Mouse (Mus musculus): ENCODE measurements around the gene Slc15a5. TPM values are rescaled to one million over a fixed set of nuclear protein-coding genes. Genes with fewer than 3 reads are reported as not detected.

Gene Slc15a5
- 0.06 TPM in 1 of 2 replicates, not detected in the other for polyA plus RNA-seq (2012; rRNA removed)

- no peaks in the 10 kb centered on the region for H3K36me3 ChIP-seq (ENCODE audit: control insufficient read depth, insufficient read depth, low read length)
- 96% methylated on average over 4 of the region's 4 CpGs for WGBS
- no peak within 1 kb of the TSS for H3K4me3 ChIP-seq (ENCODE audit: low read depth, low read length)
- peak within 1 kb of the TSS; percentile 87 for H3K27ac ChIP-seq (ENCODE audit: insufficient read depth, low read depth, low read length)
- TF ChIP-seq POLR2A (IDR thresholded peaks at IDR 0.05; ENCODE audit: low read depth, low read length) (no peak), CTCF (IDR thresholded peaks at IDR 0.05; ENCODE audit: extremely low read depth, insufficient read length, insufficient replicate concordance, low read depth, low read length) (no peak)
- no peaks in the 10 kb centered on the region for H3K27me3 ChIP-seq (ENCODE audit: control insufficient read depth, insufficient read depth, low read length)
- H3K4me1 ChIP-seq (ENCODE audit: control insufficient read depth, insufficient read depth, insufficient read length, low read length): peaks cover 18% of the 10 kb centered on the region; the same call in 1 of the 2 replicates
Measured at GRCm38 (mm10) chr6:138079816-138080215, at the start of gene Slc15a5. Slc15a5 (minus strand) TSS chr6:138079916.

- TF ChIP-seq CTCF (IDR thresholded peaks at IDR 0.05; ENCODE audit: extremely low read depth, insufficient read length, insufficient replicate concordance, low read depth, low read length): no peak
- TF ChIP-seq POLR2A (IDR thresholded peaks at IDR 0.05; ENCODE audit: low read depth, low read length): no peak
- H3K36me3 ChIP-seq (ENCODE audit: control insufficient read depth, insufficient read depth, low read length): no peaks in the 10 kb centered on the region
- H3K4me3 ChIP-seq (ENCODE audit: low read depth, low read length): no peak overlapping the region
- H3K27me3 ChIP-seq (ENCODE audit: control insufficient read depth, insufficient read depth, low read length): no peaks in the 10 kb centered on the region
- H3K27ac ChIP-seq (ENCODE audit: insufficient read depth, low read depth, low read length): no peak overlapping the region
- 71% methylated on average over 10 of the region's 10 CpGs for WGBS
- no peaks in the 10 kb centered on the region for H3K4me1 ChIP-seq (ENCODE audit: control insufficient read depth, insufficient read depth, insufficient read length, low read length)
Measured at GRCm38 (mm10) chr6:138128392-138129335, 48.9 kb upstream of the Slc15a5 start.

GRCm38 (mm10) chr6:138117496-138117895 is 37.8 kb upstream of the Slc15a5 start:
- Histone ChIP-seq H3K36me3 (ENCODE audit: control insufficient read depth, insufficient read depth, low read length) (no peaks in the 10 kb centered on the region), H3K4me3 (ENCODE audit: low read depth, low read length) (no peak overlapping the region), H3K27me3 (ENCODE audit: control insufficient read depth, insufficient read depth, low read length) (no peaks in the 10 kb centered on the region), H3K27ac (ENCODE audit: insufficient read depth, low read depth, low read length) (no peak overlapping the region), H3K4me1 (ENCODE audit: control insufficient read depth, insufficient read depth, insufficient read length, low read length) (no peaks in the 10 kb centered on the region)
- TF ChIP-seq CTCF (IDR thresholded peaks at IDR 0.05; ENCODE audit: extremely low read depth, insufficient read length, insufficient replicate concordance, low read depth, low read length) (no peak), POLR2A (IDR thresholded peaks at IDR 0.05; ENCODE audit: low read depth, low read length) (no peak)
- 52% methylated on average over 3 of the region's 3 CpGs for WGBS

GRCm38 (mm10) chr6:138104559-138104958 is 24.8 kb upstream of the Slc15a5 start:
- no peaks in the 10 kb centered on the region for H3K36me3 ChIP-seq (ENCODE audit: control insufficient read depth, insufficient read depth, low read length)
- TF ChIP-seq POLR2A (IDR thresholded peaks at IDR 0.05; ENCODE audit: low read depth, low read length) (no peak), CTCF (IDR thresholded peaks at IDR 0.05; ENCODE audit: extremely low read depth, insufficient read length, insufficient replicate concordance, low read depth, low read length) (no peak)
- H3K27me3 ChIP-seq (ENCODE audit: control insufficient read depth, insufficient read depth, low read length): no peaks in the 10 kb centered on the region
- no peak overlapping the region for H3K4me3 ChIP-seq (ENCODE audit: low read depth, low read length)
- peak overlapping the region; percentile 39 for H3K27ac ChIP-seq (ENCODE audit: insufficient read depth, low read depth, low read length)
- H3K4me1 ChIP-seq (ENCODE audit: control insufficient read depth, insufficient read depth, insufficient read length, low read length): peaks cover 12% of the 10 kb centered on the region; the same call in 1 of the 2 replicates

GRCm38 (mm10) chr6:138102940-138103339 is 23.2 kb upstream of the Slc15a5 start:
- WGBS: 68% methylated on average over 7 of the region's 7 CpGs
- Histone ChIP-seq H3K27me3 (ENCODE audit: control insufficient read depth, insufficient read depth, low read length) (no peaks in the 10 kb centered on the region), H3K4me3 (ENCODE audit: low read depth, low read length) (no peak overlapping the region), H3K4me1 (ENCODE audit: control insufficient read depth, insufficient read depth, insufficient read length, low read length) (peaks cover 12% of the 10 kb centered on the region; the same call in 1 of the 2 replicates), H3K27ac (ENCODE audit: insufficient read depth, low read depth, low read length) (no peak overlapping the region), H3K36me3 (ENCODE audit: control insufficient read depth, insufficient read depth, low read length) (no peaks in the 10 kb centered on the region)
- no peak for TF ChIP-seq CTCF (IDR thresholded peaks at IDR 0.05; ENCODE audit: extremely low read depth, insufficient read length, insufficient replicate concordance, low read depth, low read length)
- no peak for TF ChIP-seq POLR2A (IDR thresholded peaks at IDR 0.05; ENCODE audit: low read depth, low read length)

GRCm38 (mm10) chr6:138101843-138102242 is 22.1 kb upstream of the Slc15a5 start:
- 72% methylated on average over 4 of the region's 4 CpGs for whole genome bisulfite sequencing
- Histone ChIP-seq H3K36me3 (ENCODE audit: control insufficient read depth, insufficient read depth, low read length) (no peaks in the 10 kb centered on the region), H3K27me3 (ENCODE audit: control insufficient read depth, insufficient read depth, low read length) (no peaks in the 10 kb centered on the region), H3K4me1 (ENCODE audit: control insufficient read depth, insufficient read depth, insufficient read length, low read length) (peaks cover 12% of the 10 kb centered on the region; the same call in 1 of the 2 replicates), H3K27ac (ENCODE audit: insufficient read depth, low read depth, low read length) (no peak overlapping the region), H3K4me3 (ENCODE audit: low read depth, low read length) (no peak overlapping the region)
- TF ChIP-seq CTCF (IDR thresholded peaks at IDR 0.05; ENCODE audit: extremely low read depth, insufficient read length, insufficient replicate concordance, low read depth, low read length): no peak
- no peak for TF ChIP-seq POLR2A (IDR thresholded peaks at IDR 0.05; ENCODE audit: low read depth, low read length)

- no peak overlapping the region for H3K4me3 ChIP-seq (ENCODE audit: low read depth, low read length)
- peaks cover 10% of the 10 kb centered on the region; the same call in 1 of the 2 replicates for H3K4me1 ChIP-seq (ENCODE audit: control insufficient read depth, insufficient read depth, insufficient read length, low read length)
- no peaks in the 10 kb centered on the region for H3K36me3 ChIP-seq (ENCODE audit: control insufficient read depth, insufficient read depth, low read length)
- H3K27ac ChIP-seq (ENCODE audit: insufficient read depth, low read depth, low read length): no peak overlapping the region; the same call in 1 of the 2 replicates
- TF ChIP-seq POLR2A (IDR thresholded peaks at IDR 0.05; ENCODE audit: low read depth, low read length): no peak
- TF ChIP-seq CTCF (IDR thresholded peaks at IDR 0.05; ENCODE audit: extremely low read depth, insufficient read length, insufficient replicate concordance, low read depth, low read length): no peak
- WGBS: 36% methylated on average over 3 of the region's 3 CpGs
- no peaks in the 10 kb centered on the region for H3K27me3 ChIP-seq (ENCODE audit: control insufficient read depth, insufficient read depth, low read length)
Measured at GRCm38 (mm10) chr6:138099646-138100045, 19.9 kb upstream of the Slc15a5 start.

All from small intestine, adult 2 months (tissue).